Comparison of ENCODE assay signal across 9 mouse cellular contexts in genomic region chr13:30888480-30888879, GRCm38 (mm10). TPM values are rescaled to one million over a fixed set of nuclear protein-coding genes. Genes with fewer than 3 reads are reported as not detected.
A peak's percentile ranks its signal among the peaks of the same experiment; 100 is the strongest.
DNase-seq lines count a peak whose midpoint lies in the region; TF ChIP-seq lines count a peak whose summit lies in the region.
"Had no signal": no experiment of that assay in that cellular context is flagged by ENCODE, and none has a peak within 500 bp of the region (broad histone marks: within the 10 kb centered on the region; RNA-seq: fewer than 3 reads in every experiment).

No protein-coding gene starts in this region.

- no peaks in the 10 kb centered on the region for H3K4me1 ChIP-seq in E14TG2a.4 (replicated peaks; ENCODE audit: low read depth, low read length)
- H3K4me1 ChIP-seq in cortical plate, adult 2 months (ENCODE audit: control insufficient read depth, insufficient read depth, low read length): no peaks in the 10 kb centered on the region
- H3K4me1 ChIP-seq: limb, embryonic 15.5 days had no signal

- H3K27me3 ChIP-seq in E14TG2a.4 (ENCODE audit: insufficient read depth, low read length): no peaks in the 10 kb centered on the region
- H3K27me3 ChIP-seq: limb, embryonic 15.5 days had no signal

- no peak overlapping the region for H3K4me3 ChIP-seq in E14TG2a.4 (replicated peaks; ENCODE audit: low read length)
- no peak overlapping the region for H3K4me3 ChIP-seq in cortical plate, adult 2 months (ENCODE audit: insufficient read depth, low read length)
- H3K4me3 ChIP-seq: limb, embryonic 15.5 days had no signal

- no peaks in the 10 kb centered on the region for H3K9me3 ChIP-seq in E14TG2a.4 (ENCODE audit: low read length)
- H3K9me3 ChIP-seq: limb, embryonic 15.5 days had no signal

- TF ChIP-seq CTCF in E14TG2a.4 (conservative IDR thresholded peaks at IDR 0.05; ENCODE audit: low read length): peak; percentile 48
- TF ChIP-seq CTCF in cortical plate, adult 2 months (IDR thresholded peaks at IDR 0.05; ENCODE audit: extremely low read depth, insufficient read depth, low read length): peak; percentile 85

- TF ChIP-seq POLR2A in cortical plate, adult 2 months (IDR thresholded peaks at IDR 0.05; ENCODE audit: extremely low read depth, insufficient read depth, low read length): no peak

- no peak overlapping the region for H3K27ac ChIP-seq in cortical plate, adult 2 months (ENCODE audit: insufficient read depth, low read length)
- H3K27ac ChIP-seq: limb, embryonic 15.5 days had no signal

- peak; percentile 70 to 91 for DNase-seq in adrenal gland, adult (ENCODE audit: inconsistent age in 2 of 2, low spot score in 1 of 2)
- peak; percentile 49 to 71 for DNase-seq in gastrocnemius, postnatal 4 days (ENCODE audit: low spot score in 2 of 2)
- peak; percentile 90 to 91 for DNase-seq in kidney, postnatal 4 days
- DNase-seq in lung, postnatal 14 days: peak; percentile 87
- peak; percentile 82 for DNase-seq in right cerebral cortex, postnatal 14 days
- DNase-seq in yolk sac, embryonic 10.5 days (ENCODE audit: low spot score): peak; percentile 46

- H3K36me3 ChIP-seq in E14TG2a.4 (ENCODE audit: insufficient read depth, low read length): peaks cover 20% of the 10 kb centered on the region

RNA-seq across cellular contexts. Expression of gene Hus1b, which starts 59.1 kb away (rescaled TPM):
- 0.10 and 0.17 TPM in 2 replicates for polyA plus RNA-seq in cortical plate, adult 2 months (2012; rRNA removed)
- under 1 TPM; 0.91 to 0.93 TPM for total RNA-seq in gastrocnemius, postnatal 4 days (2021)
- polyA plus RNA-seq: limb, embryonic 15.5 days had no signal
